Mouse (Mus musculus) lung, postnatal 0 days (tissue): Measurements from ENCODE around the gene Ddx1. TPM values are rescaled to one million over a fixed set of nuclear protein-coding genes. Genes with fewer than 3 reads are reported as not detected.
A peak's percentile ranks its signal among the peaks of the same experiment; 100 is the strongest.

Experiments
- ATAC-seq: fragments of 200-750 bp; cut with Nextera tagmentation; 2 replicates; pipeline ENCODE4 v1.8.0; 2017; ENCODE audit warnings: moderate library complexity
- DNase-seq: peaks from one replicate; pipeline ENCODE4 v3.0.0-alpha.2; 2016; ENCODE audit warnings: low spot score
- H3K27ac ChIP-seq: fragments of 300-500 bp; sonication (generic); 2 replicates; pipeline ENCODE4 v1.5.1; 2014; ENCODE audit warnings: antibody characterized with exemption, mild to moderate bottlenecking, low read length, mixed read lengths
- H3K27me3 ChIP-seq: fragments of 300-500 bp; sonication (generic); replicated peaks from 2 replicates; pipeline ENCODE4 v1.6.1; 2014; ENCODE audit warnings: low read length, mixed read lengths; ENCODE audit not compliant: insufficient read depth
- H3K36me3 ChIP-seq: fragments of 300-500 bp; sonication (generic); 2 replicates; pipeline ENCODE4 v1.6.1; 2014; ENCODE audit warnings: low read length, mixed read lengths; ENCODE audit not compliant: insufficient read depth
- H3K4me1 ChIP-seq: fragments of 300-500 bp; sonication (generic); 2 replicates; pipeline ENCODE4 v1.6.1; 2014; ENCODE audit warnings: antibody characterized with exemption, low read depth, low read length, mixed read lengths; ENCODE audit not compliant: insufficient read depth
- H3K4me2 ChIP-seq: fragments of 300-500 bp; sonication (generic); replicated peaks from 2 replicates; pipeline ENCODE4 v1.6.1; 2014; ENCODE audit warnings: low read depth, mild to moderate bottlenecking, low read length, moderate library complexity, mixed read lengths
- H3K4me3 ChIP-seq: fragments of 300-500 bp; sonication (generic); 2 replicates; pipeline ENCODE4 v1.5.1; 2014; ENCODE audit warnings: low read depth, low read length
- H3K9ac ChIP-seq: fragments of 300-500 bp; sonication (generic); replicated peaks from 2 replicates; pipeline ENCODE4 v1.6.1; 2014; ENCODE audit warnings: low read depth, mild to moderate bottlenecking
- H3K9me3 ChIP-seq: fragments of 300-500 bp; sonication (generic); 2 replicates; pipeline ENCODE4 v1.6.1; 2016; ENCODE audit warnings: low read length, mixed read lengths
- CTCF ChIP-seq: IDR thresholded peaks from 2 replicates; pipeline ENCODE4 v1.5.1; 2016; ENCODE audit warnings: antibody characterized with exemption, mild to moderate bottlenecking
- EP300 ChIP-seq: IDR thresholded peaks from 2 replicates; pipeline ENCODE4 v1.6.1; 2016; ENCODE audit warnings: antibody characterized with exemption, mild to moderate bottlenecking, control low read depth
- WGBS: fragments of 180-500 bp; shearing (Covaris S2); extraction: QIAGEN DNeasy Blood & Tissue Kit; methylation state at CpG from one replicate; pipeline ENCODE4 v1.1.7; 2014; 5-methylcytosine and 5-hydroxymethylcytosine counted together
- polyA plus RNA-seq: library from polyadenylated mRNA; unstranded; fragments of >200 nt; fragmentation: Nextera tagmentation; extraction: Ambion mirVana; gene quantifications from 2 replicates; pipeline ENCODE4 v1.2.1, GENCODE M21; 2015

The Ddx1 gene
- polyA plus RNA-seq, 1 experiment from 2014 or later = 53.4 TPM

GRCm38 (mm10) chr12:13208517-13208916 is 40.5 kb downstream of the Ddx1 start:
- Histone ChIP-seq H3K9ac (no peak overlapping the region), H3K4me3 (no peak overlapping the region), H3K9me3 (no peaks in the 10 kb centered on the region), H3K36me3 (no peaks in the 10 kb centered on the region), H3K27ac (no peak overlapping the region), H3K27me3 (no peaks in the 10 kb centered on the region), H3K4me1 (peaks cover 8% of the 10 kb centered on the region), H3K4me2 (no peak overlapping the region)
- ATAC-seq = no peak
- no peak for TF ChIP-seq CTCF
- no peak for TF ChIP-seq EP300
- 73% methylated on average over 1 of the region's 1 CpGs for WGBS
- DNase-seq = no peak

- TF ChIP-seq EP300 (no peak), CTCF (no peak)
- 46% methylated on average over 8 of the region's 8 CpGs for WGBS
- DNase-seq (no peak), ATAC-seq (no peak)
- no peak overlapping the region for H3K4me2 ChIP-seq
- H3K27ac ChIP-seq = no peak overlapping the region
- no peak overlapping the region for H3K9ac ChIP-seq
- H3K27me3 ChIP-seq = no peaks in the 10 kb centered on the region
- H3K4me3 ChIP-seq = no peak overlapping the region
- H3K4me1 ChIP-seq = peaks cover 5% of the 10 kb centered on the region
- no peaks in the 10 kb centered on the region for H3K9me3 ChIP-seq
- H3K36me3 ChIP-seq = no peaks in the 10 kb centered on the region
Observed at GRCm38 (mm10) chr12:13207099-13207498, 41.9 kb downstream of the Ddx1 start.

- ATAC-seq (no peak), DNase-seq (no peak)
- Histone ChIP-seq H3K27ac (no peak overlapping the region), H3K9ac (no peak overlapping the region), H3K36me3 (no peaks in the 10 kb centered on the region), H3K9me3 (no peaks in the 10 kb centered on the region), H3K27me3 (no peaks in the 10 kb centered on the region), H3K4me1 (no peaks in the 10 kb centered on the region), H3K4me3 (no peak overlapping the region), H3K4me2 (no peak overlapping the region)
- WGBS = 76% methylated on average over 3 of the region's 3 CpGs
- no peak for TF ChIP-seq EP300
- no peak for TF ChIP-seq CTCF
Observed at GRCm38 (mm10) chr12:13205733-13206132, 43.3 kb downstream of the Ddx1 start.

- TF ChIP-seq CTCF (no peak), EP300 (no peak)
- ATAC-seq = peak; percentile 48
Observed at GRCm38 (mm10) chr12:13202322-13202721, 46.7 kb downstream of the Ddx1 start.

GRCm38 (mm10) chr12:13200576-13200975 is 48.4 kb downstream of the Ddx1 start:
- TF ChIP-seq CTCF (no peak), EP300 (no peak)
- H3K4me3 ChIP-seq = no peak overlapping the region
- H3K9me3 ChIP-seq = no peaks in the 10 kb centered on the region
- H3K4me2 ChIP-seq = no peak overlapping the region
- no peak overlapping the region for H3K9ac ChIP-seq
- WGBS = 86% methylated on average over 6 of the region's 6 CpGs
- no peaks in the 10 kb centered on the region for H3K4me1 ChIP-seq
- DNase-seq (no peak), ATAC-seq (no peak)
- no peak overlapping the region for H3K27ac ChIP-seq
- no peaks in the 10 kb centered on the region for H3K36me3 ChIP-seq
- no peaks in the 10 kb centered on the region for H3K27me3 ChIP-seq

More at GRCm38 (mm10) chr12:13202322-13202721, 46.7 kb downstream of the Ddx1 start:
- H3K27ac ChIP-seq = no peak overlapping the region
- H3K4me2 ChIP-seq = no peak overlapping the region
- no peak for DNase-seq
- H3K4me3 ChIP-seq = no peak overlapping the region
- H3K27me3 ChIP-seq = no peaks in the 10 kb centered on the region
- H3K9ac ChIP-seq = no peak overlapping the region
- H3K4me1 ChIP-seq = no peaks in the 10 kb centered on the region
- H3K36me3 ChIP-seq = no peaks in the 10 kb centered on the region
- H3K9me3 ChIP-seq = no peaks in the 10 kb centered on the region

- no peak for DNase-seq
Observed at GRCm38 (mm10) chr12:13199338-13200301, 49.4 kb downstream of the Ddx1 start.

More at GRCm38 (mm10) chr12:13199338-13200301, 49.4 kb downstream of the Ddx1 start:
- no peak overlapping the region for H3K4me3 ChIP-seq
- no peaks in the 10 kb centered on the region for H3K4me1 ChIP-seq
- H3K9me3 ChIP-seq = no peaks in the 10 kb centered on the region
- H3K4me2 ChIP-seq = no peak overlapping the region
- no peak for ATAC-seq
- TF ChIP-seq CTCF (no peak), EP300 (no peak)
- no peaks in the 10 kb centered on the region for H3K36me3 ChIP-seq
- H3K27ac ChIP-seq = no peak overlapping the region
- WGBS = 74% methylated on average over 13 of the region's 13 CpGs
- no peaks in the 10 kb centered on the region for H3K27me3 ChIP-seq
- H3K9ac ChIP-seq = no peak overlapping the region
